Mouse (Mus musculus): Measurements from ENCODE around the gene Zfp874a.
"Not testable (repeated sequence)": the region's sequence is repeated elsewhere in the genome, so short reads cannot be mapped to it uniquely, and the experiment has no call there.

Zfp874a gene

DNA sequence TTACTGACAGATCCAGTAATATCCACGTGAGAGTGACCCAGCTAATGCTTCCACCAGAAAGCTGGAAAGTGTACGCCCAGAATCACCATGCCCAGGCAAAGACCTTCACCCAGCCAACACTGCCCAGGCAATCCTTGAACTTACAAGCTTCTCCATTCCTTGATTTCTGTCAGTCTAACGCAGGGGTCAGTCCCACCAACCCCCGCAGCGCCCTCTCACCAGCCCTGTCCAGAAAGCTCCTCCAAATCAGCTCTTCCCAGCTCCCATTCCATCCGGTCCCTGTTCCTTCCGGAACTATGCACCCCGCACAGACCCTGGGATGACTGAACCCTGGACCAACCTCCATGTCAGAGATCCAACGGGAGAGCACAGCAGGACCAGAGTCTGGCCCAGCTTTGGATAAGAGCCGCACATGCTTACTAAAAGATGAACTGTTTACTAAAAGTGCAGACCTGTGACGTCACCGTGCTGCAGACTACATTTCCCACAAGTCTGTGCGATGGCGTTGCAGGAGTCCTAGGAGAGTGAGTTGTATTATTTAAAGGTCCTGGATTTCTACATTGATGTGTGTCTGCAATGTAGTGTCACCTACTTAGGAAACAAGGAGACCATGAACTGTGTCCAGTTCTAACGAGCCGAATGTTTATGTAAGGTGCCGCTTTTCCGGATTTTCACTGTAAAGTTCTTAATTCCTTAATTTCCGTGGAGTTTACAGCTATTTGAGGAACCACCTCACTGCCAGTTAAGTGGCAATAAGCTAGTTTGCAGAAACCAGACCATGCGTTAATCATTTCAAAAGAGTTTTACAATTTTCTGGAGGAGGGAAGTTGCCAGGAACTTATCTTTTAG is at the start of gene Zfp874a:
Gene Zfp874a (minus strand): TSS at position 453 of the 849 bp plus-strand sequence.
- DNase-seq (ENCODE audit: low read depth, low spot score), result peak; percentile 73

DNA sequence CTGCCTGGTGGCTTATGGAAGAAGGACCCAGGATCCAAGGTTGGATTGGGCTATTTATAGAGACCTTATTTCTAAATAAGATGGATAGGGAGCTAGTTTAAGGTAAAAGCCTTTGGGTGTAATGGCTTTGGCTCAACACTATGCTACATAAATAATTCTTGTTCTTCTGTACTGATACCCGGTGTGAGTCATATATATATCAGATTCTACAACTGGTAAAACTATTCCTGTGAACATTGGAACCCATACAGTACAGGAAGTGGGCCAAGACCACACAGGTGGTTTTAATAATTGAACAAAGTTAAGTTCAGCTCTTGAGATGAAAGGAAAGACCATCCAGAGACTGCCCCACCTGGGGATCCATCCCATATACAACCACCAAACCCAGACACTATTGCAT is 49.5 kb upstream of the Zfp874a start:
- no peak for DNase-seq (ENCODE audit: low read depth, low spot score)

DNA sequence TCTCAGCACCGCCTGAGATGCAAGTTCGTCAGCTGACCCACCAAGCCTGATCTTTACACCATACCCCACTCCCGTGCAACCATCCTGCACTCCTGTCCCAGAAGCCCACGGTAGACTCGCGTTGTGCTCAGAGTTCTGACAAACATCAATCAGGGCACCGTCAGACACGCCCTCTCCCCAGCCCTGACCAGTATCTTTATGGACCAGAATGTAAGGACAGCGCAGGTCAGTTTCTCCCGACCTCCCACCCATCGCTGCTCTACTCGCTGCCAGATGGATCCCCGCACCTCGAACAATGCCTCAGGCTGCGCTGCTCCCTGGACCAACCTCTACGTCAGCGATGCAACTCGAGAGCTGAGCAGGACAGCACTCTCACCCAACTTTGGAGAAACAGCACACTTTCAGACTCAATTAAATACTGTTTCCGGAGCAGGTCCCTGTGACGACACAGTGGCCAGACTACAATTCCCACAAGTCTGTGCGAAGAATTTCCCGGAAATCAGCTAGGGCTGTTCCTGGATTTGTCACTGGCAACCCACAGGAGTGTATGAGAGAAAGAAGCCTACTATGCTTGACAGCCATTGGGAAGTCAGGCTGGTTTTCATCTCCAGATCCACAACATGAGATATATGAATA is 48.8 kb upstream of the Zfp874a start, which contains the start of gene Zfp58:
Gene Zfp58 (minus strand): TSS at position 472 of the 636 bp plus-strand sequence.
- peak; percentile 62 for DNase-seq (ENCODE audit: low read depth, low spot score)

DNA sequence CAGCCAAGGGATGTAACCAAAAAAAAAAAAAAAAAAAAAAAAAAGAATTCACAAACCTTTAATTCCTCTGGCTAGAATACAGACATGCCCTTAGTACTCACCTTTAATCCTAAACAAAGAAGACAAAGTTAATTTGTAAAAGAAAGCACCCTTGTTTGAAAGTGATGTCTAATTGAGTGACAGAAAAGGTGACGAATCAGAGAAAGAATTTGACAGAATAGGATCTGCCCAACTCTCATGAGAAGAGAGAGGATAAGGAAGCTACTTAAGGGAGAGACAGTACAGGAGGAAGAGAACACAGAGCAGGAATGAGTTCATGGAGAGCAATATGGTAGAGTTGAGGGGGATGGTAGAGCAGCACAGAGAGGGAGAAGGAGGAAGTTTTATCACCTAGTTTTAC is 44.2 kb upstream of the Zfp874a start:
- DNase-seq (ENCODE audit: low read depth, low spot score), result no peak

DNA sequence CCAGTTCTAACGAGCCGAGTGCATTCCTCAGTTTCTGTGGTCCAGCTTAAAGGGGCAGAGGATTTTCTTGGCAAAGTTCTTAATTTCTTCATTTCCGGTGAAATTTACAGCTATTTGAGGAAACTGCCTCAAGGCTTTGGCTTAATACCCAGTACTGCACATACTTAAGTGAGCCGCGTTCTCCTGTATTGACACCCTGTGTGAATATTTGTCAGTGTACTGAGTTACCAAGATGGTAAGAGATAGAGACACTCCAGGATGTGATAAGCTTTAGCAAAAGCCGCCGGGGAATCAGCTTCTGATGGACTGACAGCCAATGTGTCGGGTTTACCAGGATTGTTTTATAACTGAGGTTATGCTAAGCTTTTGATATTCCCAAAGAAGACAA is 33.0 kb upstream of the Zfp874a start:
- no peak for DNase-seq (ENCODE audit: low read depth, low spot score)

DNA sequence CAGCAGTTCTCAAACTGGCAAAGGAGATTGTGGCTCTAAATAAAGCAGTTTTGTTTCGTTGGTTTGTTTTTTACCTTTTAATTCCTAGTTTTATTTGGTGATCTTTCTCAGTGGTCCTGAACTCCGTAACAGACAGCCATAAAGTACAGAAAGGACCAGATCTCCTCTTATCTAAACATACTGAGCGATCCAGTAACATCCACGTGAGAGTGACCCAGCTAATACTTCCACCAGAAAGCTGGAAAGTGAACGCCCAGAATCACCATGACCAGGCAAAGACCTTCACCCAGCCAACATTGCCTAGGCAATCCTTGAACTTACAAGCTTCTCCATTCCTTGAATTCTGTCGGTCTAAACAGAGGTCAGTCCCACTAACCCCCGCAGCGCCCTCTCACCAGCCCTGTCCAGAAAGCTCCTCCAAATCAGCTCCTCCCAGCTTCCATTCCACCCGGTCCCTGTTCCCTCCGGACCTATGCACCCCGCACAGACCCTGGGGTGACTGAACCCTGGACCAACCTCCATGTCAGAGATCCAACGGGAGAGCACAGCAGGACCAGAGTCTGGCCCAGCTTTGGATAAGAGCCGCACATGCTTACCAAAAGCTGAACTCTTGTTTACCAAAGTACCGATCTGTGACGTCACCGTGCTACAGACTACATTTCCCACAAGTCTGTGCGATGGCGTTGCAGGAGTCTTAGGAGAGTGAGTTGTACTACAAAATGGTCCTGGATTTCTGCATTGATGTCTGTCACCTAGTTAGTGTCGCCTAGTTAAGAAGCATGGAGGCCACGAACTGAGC is 32.4 kb upstream of the Zfp874a start, which contains the start of gene Zfp874b:
Gene Zfp874b (minus strand): TSS at position 634 of the 799 bp plus-strand sequence.
- DNase-seq (ENCODE audit: low read depth, low spot score), result peak; percentile 82

DNA sequence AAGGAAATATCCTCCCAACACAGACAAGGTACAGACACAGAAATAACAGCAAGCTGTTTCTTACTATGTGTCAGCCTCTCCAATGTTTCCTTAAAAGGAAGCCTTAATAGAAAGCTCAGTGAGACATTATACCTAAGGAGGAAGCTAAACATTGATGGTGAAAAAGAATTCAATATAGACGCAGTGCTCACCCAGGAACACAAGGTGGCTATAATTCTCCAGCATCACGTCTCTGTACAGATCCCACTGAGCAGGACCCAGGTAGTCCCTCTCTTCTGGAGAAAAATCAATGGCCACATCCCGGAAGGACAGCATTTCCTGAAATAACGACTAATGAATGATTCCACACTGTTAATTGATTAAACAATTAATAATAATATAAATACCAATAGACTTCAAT is 30.1 kb upstream of the Zfp874a start:
- DNase-seq (ENCODE audit: low read depth, low spot score), result no peak

DNA sequence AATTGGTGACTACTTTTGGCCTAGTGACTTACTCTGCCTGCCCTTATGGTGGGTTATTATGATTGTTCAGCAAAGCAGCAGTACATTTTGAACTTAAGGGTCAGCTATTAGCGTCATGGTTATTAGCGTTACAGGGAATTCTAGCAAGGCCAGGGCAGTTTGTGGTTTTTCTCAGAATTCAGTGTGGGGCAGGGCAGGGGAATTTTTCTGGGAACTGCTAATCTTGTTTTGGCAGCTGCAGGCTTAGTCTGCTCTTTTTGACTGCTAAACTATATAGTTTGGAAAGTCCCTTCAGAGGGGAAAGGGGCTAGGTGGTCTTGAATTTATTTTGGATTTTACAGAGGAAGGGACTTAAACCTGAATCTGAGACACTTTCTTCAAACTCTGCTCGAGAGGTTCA is 17.9 kb upstream of the Zfp874a start:
- no peak for DNase-seq (ENCODE audit: low read depth, low spot score)

DNA sequence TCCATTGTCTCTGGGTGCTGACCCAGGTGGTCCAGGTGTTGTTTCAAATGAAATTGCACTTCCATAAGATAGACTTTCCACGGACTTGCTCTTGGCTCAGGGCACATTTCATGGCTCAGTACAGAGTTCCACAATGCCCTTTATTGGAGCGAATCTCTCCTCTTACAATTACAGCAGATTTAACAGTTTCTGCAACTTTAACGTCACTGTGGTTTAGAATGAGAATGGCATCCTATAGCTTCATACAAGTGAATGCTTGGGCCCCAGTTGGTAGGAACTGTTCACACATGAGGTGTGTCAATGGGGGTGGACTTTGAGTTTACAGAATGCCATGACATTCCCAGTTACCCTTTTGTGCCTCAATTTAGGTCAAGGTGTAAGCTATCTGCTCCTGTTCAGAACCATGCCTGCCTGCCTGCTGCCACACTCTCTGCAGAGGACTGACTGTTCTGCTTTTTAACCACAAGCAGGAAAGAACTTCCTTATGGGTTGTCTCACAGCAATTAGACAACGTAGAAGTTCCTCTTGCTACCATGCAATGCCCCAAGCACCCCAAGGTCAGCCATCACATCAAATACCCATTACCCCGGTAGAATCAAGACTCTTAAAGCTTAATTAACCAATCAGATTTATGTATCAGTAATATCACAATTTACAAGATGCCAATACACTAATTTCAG is 12.2 kb upstream of the Zfp874a start:
- DNase-seq (ENCODE audit: low read depth, low spot score), result not testable (repeated sequence)

DNA sequence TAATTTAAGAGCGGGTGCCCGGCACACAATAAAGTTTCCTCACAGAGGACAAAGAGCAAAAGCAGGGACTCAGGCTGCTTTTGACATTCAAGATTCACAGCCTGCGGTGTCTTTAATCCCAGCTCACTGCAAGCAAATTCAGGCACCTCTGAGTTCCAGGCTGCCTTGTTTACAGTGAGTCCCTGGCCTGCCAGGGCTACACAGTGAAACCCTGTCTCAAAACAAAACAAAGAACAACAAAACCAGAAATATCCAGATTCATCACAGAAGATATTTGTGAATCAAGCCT is 541 bp upstream of the Zfp874a start:
- no peak for DNase-seq (ENCODE audit: low read depth, low spot score)

DNA sequence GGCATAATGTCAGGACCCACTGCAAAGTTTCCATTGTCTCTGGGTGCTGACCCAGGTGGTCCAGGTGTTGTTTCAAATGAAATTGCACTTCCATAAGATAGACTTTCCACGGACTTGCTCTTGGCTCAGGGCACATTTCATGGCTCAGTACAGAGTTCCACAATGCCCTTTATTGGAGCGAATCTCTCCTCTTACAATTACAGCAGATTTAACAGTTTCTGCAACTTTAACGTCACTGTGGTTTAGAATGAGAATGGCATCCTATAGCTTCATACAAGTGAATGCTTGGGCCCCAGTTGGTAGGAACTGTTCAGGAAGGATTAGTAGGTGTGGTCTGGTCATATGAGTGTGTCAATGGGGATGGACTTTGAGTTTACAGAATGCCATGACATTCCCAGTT is 14.3 kb downstream of the Zfp874a start:
- not testable (repeated sequence) for DNase-seq (ENCODE audit: low read depth, low spot score)

DNA sequence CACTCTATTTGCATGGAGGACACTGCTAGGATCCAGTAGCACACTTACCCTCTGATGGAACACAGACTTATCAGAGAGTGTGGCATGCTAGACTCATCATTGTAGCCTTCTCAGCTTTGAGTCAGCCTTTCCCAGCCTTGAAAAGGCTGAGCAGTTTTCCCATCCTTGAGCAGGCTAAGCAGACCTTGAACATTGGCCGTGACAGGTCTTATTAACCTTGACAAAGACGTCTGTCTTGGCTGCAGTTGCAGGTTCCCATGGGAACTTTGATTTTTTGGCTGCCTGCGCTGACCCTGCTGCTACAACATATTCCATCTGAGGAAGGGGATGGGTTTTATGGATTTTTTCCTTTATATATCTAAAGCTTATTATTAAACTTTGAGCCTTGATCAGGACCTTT is 23.3 kb downstream of the Zfp874a start:
- DNase-seq (ENCODE audit: low read depth, low spot score), result no peak

DNA sequence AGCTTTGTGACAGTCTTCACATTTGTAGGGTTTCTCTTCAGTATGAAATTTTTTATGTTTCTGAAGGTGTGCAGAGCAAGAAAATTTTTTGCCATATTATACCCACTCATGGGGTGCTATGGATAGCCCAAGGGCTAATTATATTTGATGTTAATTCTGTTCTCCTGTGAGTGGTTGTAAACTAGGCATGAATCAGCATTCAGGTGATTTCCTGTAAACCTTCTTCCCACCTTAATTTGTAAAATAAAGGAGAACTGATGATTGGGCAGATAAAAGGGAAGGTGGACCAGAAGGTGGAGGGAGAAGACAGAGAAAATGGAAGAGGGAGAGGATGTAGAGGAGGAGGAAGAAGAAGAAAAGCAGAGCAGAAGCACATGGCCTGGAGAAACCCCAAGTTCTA is 25.7 kb downstream of the Zfp874a start:
- not testable (repeated sequence) for DNase-seq (ENCODE audit: low read depth, low spot score)

DNA sequence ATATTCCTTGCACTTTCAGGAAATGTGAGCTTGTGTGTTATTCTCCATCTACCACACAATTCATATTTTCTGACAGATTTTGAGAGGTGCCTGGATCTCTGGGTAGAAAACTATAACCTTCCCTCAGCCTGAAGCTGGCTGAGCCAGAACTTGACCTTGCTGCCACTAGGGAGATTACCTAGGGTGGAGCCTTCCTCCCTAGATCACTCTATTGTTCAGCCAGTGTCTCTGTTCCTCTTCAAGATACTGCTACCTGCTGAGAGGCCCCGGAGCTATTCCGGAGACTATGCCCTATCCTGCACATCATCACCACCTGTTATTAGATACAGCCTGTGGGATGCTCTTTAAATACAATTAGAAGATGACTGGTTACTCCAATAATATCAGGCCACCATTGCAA is 28.9 kb downstream of the Zfp874a start:
- DNase-seq (ENCODE audit: low read depth, low spot score), result not testable (repeated sequence)

DNA sequence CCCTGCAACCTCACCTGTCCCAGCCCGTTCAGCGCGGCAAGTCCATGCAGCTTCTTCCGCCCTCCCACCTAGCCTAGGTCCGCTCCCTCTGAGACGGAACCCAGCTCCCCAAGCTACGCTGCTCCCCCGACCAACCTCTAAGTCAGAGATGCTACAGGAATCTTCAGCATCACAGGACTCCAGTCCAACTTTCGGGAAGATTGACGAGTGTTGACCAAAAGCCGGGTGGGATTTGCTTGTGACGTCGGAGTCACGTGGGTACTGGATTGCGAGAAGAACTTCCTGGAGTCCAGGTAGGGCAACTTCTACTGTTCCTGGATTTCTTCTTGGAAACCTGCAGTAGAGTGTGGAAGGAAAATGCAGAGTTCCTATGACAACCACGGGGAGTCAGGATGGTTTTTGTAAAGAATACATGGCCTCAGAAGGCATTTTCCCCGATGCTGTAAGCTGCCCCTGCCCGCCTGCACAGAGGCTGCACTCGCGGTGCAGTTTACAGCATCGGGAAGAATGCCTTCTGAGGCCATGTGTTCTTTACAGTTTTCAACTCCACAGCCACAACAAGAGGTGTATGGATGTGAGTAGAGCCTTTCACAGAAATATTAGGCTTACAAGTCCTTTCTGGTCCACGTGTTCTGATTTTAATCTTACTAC is 30.1 kb downstream of the Zfp874a start, which contains the start of gene Zfp459:
Gene Zfp459 (minus strand): TSS at position 212 of the 651 bp plus-strand sequence.
- DNase-seq (ENCODE audit: low read depth, low spot score), result no peak

DNA sequence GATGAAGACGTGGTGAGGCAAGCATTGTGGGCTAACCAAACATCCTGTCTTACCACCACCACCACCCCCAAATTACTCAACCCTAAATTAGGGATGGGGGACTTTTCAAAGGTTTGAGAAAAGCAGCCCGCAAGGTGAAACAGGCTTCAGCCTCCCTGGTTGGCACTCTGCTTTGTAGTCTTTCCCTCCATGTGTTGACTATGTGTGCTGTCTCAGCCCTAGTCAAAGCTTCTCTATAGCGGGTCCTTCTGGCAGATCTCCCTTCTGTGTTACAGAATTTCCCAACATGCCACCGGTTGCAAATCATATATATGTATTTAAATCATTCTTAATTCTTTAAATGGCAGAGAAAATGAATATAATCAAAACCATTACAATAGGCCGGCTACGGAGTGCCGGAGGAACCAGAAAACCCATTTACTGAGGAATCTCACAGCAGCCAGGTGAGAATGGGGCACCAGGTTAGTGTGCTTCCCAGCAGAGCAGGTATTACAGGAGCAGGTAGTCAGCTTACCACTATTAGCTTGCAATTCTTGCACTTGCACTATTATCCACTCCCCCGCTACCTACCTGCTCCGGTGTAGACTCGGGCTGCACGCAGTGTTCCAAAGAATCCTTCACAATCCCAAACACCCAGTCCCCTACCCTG is 30.7 kb downstream of the Zfp874a start:
- DNase-seq (ENCODE audit: low read depth, low spot score), result no peak

DNA sequence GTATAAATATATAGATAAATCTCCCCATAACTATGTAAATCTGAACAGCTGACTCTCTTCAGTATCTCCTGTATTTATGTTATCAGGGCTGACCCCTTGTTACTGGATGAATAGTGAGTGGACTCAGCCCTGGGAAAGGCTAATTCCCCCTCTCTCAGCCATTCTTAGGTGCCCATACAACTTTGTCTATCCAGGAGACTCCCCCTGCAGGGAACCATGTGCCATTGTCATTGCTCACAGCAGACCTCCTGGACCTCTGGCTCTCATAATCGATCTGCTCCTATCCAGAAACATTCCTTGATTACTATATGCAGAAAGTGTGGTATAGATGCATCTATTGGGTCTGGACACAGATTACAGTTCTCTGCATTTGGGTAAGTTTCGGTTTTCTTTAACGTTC is 34.6 kb downstream of the Zfp874a start:
- DNase-seq (ENCODE audit: low read depth, low spot score), result no peak

DNA sequence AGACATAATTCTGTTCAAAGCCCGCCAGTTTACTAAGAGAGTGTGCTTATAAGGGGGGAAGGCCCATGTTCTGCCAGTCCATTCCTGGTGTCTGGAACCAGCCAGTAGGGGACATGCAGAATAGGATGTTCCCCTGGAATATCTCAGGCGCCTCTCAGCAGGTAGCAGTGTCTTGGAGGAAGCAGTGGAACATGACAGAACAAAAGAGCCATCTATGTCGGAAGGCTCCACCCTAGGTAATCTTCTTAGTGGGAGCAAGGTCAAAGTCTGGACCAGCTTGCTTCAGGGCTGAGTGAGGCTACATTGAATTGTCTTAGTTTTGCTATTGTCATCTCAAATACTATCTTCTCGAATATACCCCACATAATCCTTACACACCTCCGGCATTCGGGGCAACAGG is 35.7 kb downstream of the Zfp874a start:
- DNase-seq (ENCODE audit: low read depth, low spot score), result no peak

DNA sequence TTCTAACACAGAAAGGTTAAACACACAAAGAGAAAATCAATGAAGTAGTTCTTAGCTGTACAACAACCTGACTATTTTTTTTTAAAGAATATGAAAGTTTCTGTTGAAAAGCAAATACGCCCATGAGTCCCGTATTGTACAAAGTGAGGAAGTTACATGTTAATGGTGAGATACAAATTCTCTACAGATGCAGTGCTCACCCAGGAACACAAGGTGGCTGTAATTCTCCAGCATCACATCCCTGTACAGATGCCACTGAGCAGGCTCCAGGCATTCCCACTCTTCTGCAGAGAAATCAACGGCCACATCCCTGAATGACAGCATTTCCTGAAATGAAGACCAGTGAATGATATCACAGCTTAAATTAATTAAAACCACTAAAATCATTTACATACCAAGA is 37.8 kb downstream of the Zfp874a start:
- DNase-seq (ENCODE audit: low read depth, low spot score), result not testable (repeated sequence)

DNA sequence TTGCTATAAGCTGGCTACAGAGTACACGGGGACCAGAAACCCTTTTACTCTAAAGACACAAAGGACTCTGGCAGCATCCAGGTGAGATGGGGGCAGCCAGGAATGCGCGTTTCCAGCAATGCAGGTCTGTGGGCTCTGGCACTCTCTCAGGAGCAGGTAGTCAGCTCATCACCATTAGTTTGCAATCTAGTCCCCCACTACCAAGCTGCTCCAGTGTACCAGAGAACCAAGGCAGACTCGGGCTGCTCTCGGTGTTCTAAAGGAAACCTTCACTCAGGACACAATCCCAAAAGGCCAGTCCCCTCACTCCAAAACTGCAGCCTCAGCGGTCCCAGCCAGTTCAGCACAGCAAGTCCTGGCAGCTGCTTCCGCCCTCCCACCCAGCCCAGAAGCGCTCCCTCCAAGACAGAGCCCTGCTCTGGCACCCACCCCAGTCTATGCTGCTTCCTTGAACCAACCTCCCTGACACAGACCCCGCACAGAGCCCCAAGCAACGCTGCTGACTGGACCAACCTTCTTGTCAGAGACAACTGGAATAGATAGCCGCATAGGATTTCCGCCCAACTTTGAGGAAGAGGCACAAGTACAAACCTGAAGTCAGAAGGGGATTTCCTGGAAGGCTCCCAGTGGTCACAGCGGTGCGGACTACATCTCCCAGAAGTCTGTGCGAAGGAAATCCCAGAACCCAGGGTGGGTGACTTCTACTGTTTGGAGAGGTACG is 52.1 kb downstream of the Zfp874a start, which contains the start of gene Zfp429:
Gene Zfp429 (minus strand): TSS at position 637 of the 721 bp plus-strand sequence.
- peak; percentile 32 for DNase-seq (ENCODE audit: low read depth, low spot score)
